Mouse (Mus musculus) ES-E14 (cell line): Measurements from ENCODE around the gene Pkd1l3.

ENCODE experiments used
- CHD2 ChIP-seq: IDR thresholded peaks from 2 replicates; pipeline ENCODE4 v1.6.1; 2014; ENCODE audit warnings: mild to moderate bottlenecking, low read depth, low read length, inconsistent platforms
- ZC3H11A ChIP-seq: IDR thresholded peaks from 2 replicates; pipeline ENCODE4 v1.6.1; 2012; ENCODE audit warnings: low read depth, mild to moderate bottlenecking, inconsistent platforms, low read length, borderline replicate concordance

- TF ChIP-seq ZC3H11A: no peak
- TF ChIP-seq CHD2: no peak
Measured at GRCm38 (mm10) chr8:109592164-109592563, 22.2 kb upstream of the Pkd1l3 start.
